9 mouse cellular contexts compared by ENCODE assay signal in genomic region chr7:141338576-141339131, GRCm38 (mm10). TPM values are rescaled to one million over a fixed set of nuclear protein-coding genes. Genes with fewer than 3 reads are reported as not detected.
DNase-seq lines count a peak whose midpoint lies in the region; ATAC-seq and TF ChIP-seq lines count a peak whose summit lies in the region.
"Had no signal": no experiment of that assay in that cellular context is flagged by ENCODE, and none has a peak within 500 bp of the region (broad histone marks: within the 10 kb centered on the region; RNA-seq: fewer than 3 reads in every experiment).

TSS of gene Eps8l2 (plus strand) at chr7:141338880.

- H3ac ChIP-seq in myocyte (ENCODE audit: control insufficient read depth, insufficient read length) = no peak within 1 kb of the TSS

- peak within 1 kb of the TSS; percentile 64 for H3K4me3 ChIP-seq in gastrocnemius, adult 2 months
- H3K4me3 ChIP-seq in embryonic facial prominence, embryonic 14.5 days (ENCODE audit: low read depth, low read length) = peak within 1 kb of the TSS; percentile 33
- H3K4me3 ChIP-seq in hindbrain, embryonic 16.5 days (ENCODE audit: low read length) = 0 out of 2 replicates have a peak within 1 kb of the TSS, but pooled peaks have one; percentile 6
- peak within 1 kb of the TSS; percentile 35 for H3K4me3 ChIP-seq in liver, embryonic 11.5 days (ENCODE audit: low read depth, low read length)
- H3K4me3 ChIP-seq in myocyte = no peak within 1 kb of the TSS

- 5% methylated on average over 18 of the region's 23 CpGs for WGBS in embryonic facial prominence, embryonic 14.5 days
- WGBS in hindbrain, embryonic 16.5 days = 3% methylated on average over 23 of the region's 23 CpGs
- 5% methylated on average over 23 of the region's 23 CpGs for WGBS in liver, embryonic 11.5 days

- peak; percentile 89 for ATAC-seq in embryonic facial prominence, embryonic 14.5 days (ENCODE audit: low read depth)
- ATAC-seq in hindbrain, embryonic 16.5 days = no peak
- peak; percentile 64 for ATAC-seq in liver, embryonic 11.5 days (replicated peaks; ENCODE audit: low FRiP score)

- intact Hi-C loops in gastrocnemius, adult 2 months (cut with DNase I) = no loop called here
- intact Hi-C loops in left cerebral cortex, postnatal 14 days (cut with DNase I) = no loop called here

- peaks cover 12% of the 10 kb centered on the region; the same call in 1 of the 2 replicates for H3K36me3 ChIP-seq in embryonic facial prominence, embryonic 14.5 days (ENCODE audit: control insufficient read depth, insufficient read depth, low read length)
- peaks cover 6% of the 10 kb centered on the region; the same call in 1 of the 2 replicates for H3K36me3 ChIP-seq in hindbrain, embryonic 16.5 days (ENCODE audit: control insufficient read depth, insufficient read depth, low read length)
- H3K36me3 ChIP-seq in liver, embryonic 11.5 days (ENCODE audit: control insufficient read depth, insufficient read depth, low read length) = no peaks in the 10 kb centered on the region; the same call in 1 of the 2 replicates
- H3K36me3 ChIP-seq in myocyte (ENCODE audit: control insufficient read depth, insufficient read depth) = no peaks in the 10 kb centered on the region

- no peaks in the 10 kb centered on the region for H3K9me3 ChIP-seq in embryonic facial prominence, embryonic 14.5 days (ENCODE audit: control insufficient read depth, low read length)
- H3K9me3 ChIP-seq in hindbrain, embryonic 16.5 days (ENCODE audit: control insufficient read depth, low read length) = no peaks in the 10 kb centered on the region
- no peaks in the 10 kb centered on the region for H3K9me3 ChIP-seq in liver, embryonic 11.5 days (ENCODE audit: control insufficient read depth, low read length)

- H3K27ac ChIP-seq in gastrocnemius, adult 2 months = peak within 1 kb of the TSS; percentile 74
- H3K27ac ChIP-seq in embryonic facial prominence, embryonic 14.5 days (replicated peaks; ENCODE audit: low read depth, low read length) = no peak within 1 kb of the TSS
- no peak within 1 kb of the TSS for H3K27ac ChIP-seq in hindbrain, embryonic 16.5 days (ENCODE audit: low read depth, low read length)
- peak within 1 kb of the TSS; percentile 30 for H3K27ac ChIP-seq in liver, embryonic 11.5 days (ENCODE audit: low read depth, low read length)

- H3K4me1 ChIP-seq in embryonic facial prominence, embryonic 14.5 days (ENCODE audit: control insufficient read depth, insufficient read depth, low read length) = peaks cover 6% of the 10 kb centered on the region; the same call in 1 of the 2 replicates
- peaks cover 3% of the 10 kb centered on the region; the same call in 1 of the 2 replicates for H3K4me1 ChIP-seq in hindbrain, embryonic 16.5 days (ENCODE audit: control insufficient read depth, insufficient read depth, low read depth, low read length)
- peaks cover 14% of the 10 kb centered on the region for H3K4me1 ChIP-seq in liver, embryonic 11.5 days (replicated peaks; ENCODE audit: control insufficient read depth, insufficient read depth, low read length)

- TF ChIP-seq POLR2A in myocyte (IDR thresholded peaks at IDR 0.05; ENCODE audit: insufficient read length, low read depth) = no peak

- H3K4me2 ChIP-seq in embryonic facial prominence, embryonic 14.5 days (ENCODE audit: low read depth, low read length) = peak within 1 kb of the TSS; percentile 52
- H3K4me2 ChIP-seq in hindbrain, embryonic 16.5 days (ENCODE audit: low read length) = peak within 1 kb of the TSS; percentile 39
- peak within 1 kb of the TSS; percentile 66 for H3K4me2 ChIP-seq in liver, embryonic 11.5 days
- H3K4me2 ChIP-seq in myocyte (ENCODE audit: low read depth) = peak within 1 kb of the TSS; percentile 6

- DNase-seq in gastrocnemius, adult 2 months = peak; percentile 56
- no peak for DNase-seq in gastrocnemius, postnatal 4 days (ENCODE audit: low spot score in 2 of 2)
- DNase-seq in embryonic facial prominence, embryonic 14.5 days (ENCODE audit: low spot score) = peak; percentile 70
- DNase-seq in liver, embryonic 11.5 days (ENCODE audit: low spot score) = peak; percentile 49
- peak; percentile 88 for DNase-seq in yolk sac, embryonic 10.5 days (ENCODE audit: low spot score)
- no peak for DNase-seq in left cerebral cortex, postnatal 14 days (ENCODE audit: low spot score in 2 of 2)

- peak; percentile 33; the same call in 1 of the 2 replicates for TF ChIP-seq CTCF in gastrocnemius, adult 2 months (IDR thresholded peaks at IDR 0.05)

- peak within 1 kb of the TSS; percentile 58 for H3K9ac ChIP-seq in embryonic facial prominence, embryonic 14.5 days (ENCODE audit: low read depth, low read length)
- H3K9ac ChIP-seq in hindbrain, embryonic 16.5 days (ENCODE audit: low read depth, low read length) = peak within 1 kb of the TSS; percentile 44; the same call in 1 of the 2 replicates
- H3K9ac ChIP-seq in liver, embryonic 11.5 days (ENCODE audit: low read depth, low read length) = peak within 1 kb of the TSS; percentile 56; the same call in 1 of the 2 replicates

- H3K27me3 ChIP-seq in embryonic facial prominence, embryonic 14.5 days (replicated peaks; ENCODE audit: control insufficient read depth, insufficient read depth, low read length) = no peaks in the 10 kb centered on the region; the same call in 1 of the 2 replicates
- H3K27me3 ChIP-seq in hindbrain, embryonic 16.5 days (replicated peaks; ENCODE audit: control insufficient read depth, insufficient read depth, low read length) = no peaks in the 10 kb centered on the region
- 0 out of 2 replicates have a peak, but pooled peaks cover 3% of the 10 kb centered on the region for H3K27me3 ChIP-seq in liver, embryonic 11.5 days (replicated peaks; ENCODE audit: control insufficient read depth, insufficient read depth, low read length)
- no peaks in the 10 kb centered on the region for H3K27me3 ChIP-seq in myocyte (ENCODE audit: control insufficient read depth, insufficient read depth, insufficient read length)

- no peaks in the 10 kb centered on the region for H3K79me2 ChIP-seq in myocyte (ENCODE audit: control insufficient read depth, insufficient read depth)

TF ChIP-seq in myocyte, 11 proteins besides CTCF, POLR2A, EP300 and RAD21:
- TF ChIP-seq REST (IDR thresholded peaks at IDR 0.05; ENCODE audit: insufficient read depth, insufficient read length) (no peak), MYOD1 (IDR thresholded peaks at IDR 0.05; ENCODE audit: control insufficient read depth in 1 of 3, insufficient read length in 2 of 3, low read depth in 2 of 3) (peak in 2 of 3 experiments; percentile 38 to 58), MYOG (IDR thresholded peaks at IDR 0.05; ENCODE audit: control insufficient read depth in 1 of 3, insufficient read depth in 1 of 3, insufficient read length in 2 of 3, low read depth in 2 of 3) (peak in 2 of 3 experiments; percentile 24 to 82)

RNA-seq across cellular contexts. Expression of gene Eps8l2, which starts in this region (rescaled TPM):
- 1 to 10 TPM; 2.6 to 3.1 TPM for total RNA-seq in gastrocnemius, adult 2 months (2021)
- 1 to 10 TPM; 2.4 to 2.5 TPM for total RNA-seq in gastrocnemius, postnatal 4 days (2021)
- polyA plus RNA-seq in embryonic facial prominence, embryonic 14.5 days (2014; fragmentation: Nextera tagmentation; extraction: Ambion mirVana) = 12.0 and 13.6 TPM in 2 replicates
- polyA plus RNA-seq in hindbrain, embryonic 16.5 days (2015; fragmentation: Nextera tagmentation; extraction: Ambion mirVana) = 2.5 and 3.1 TPM in 2 replicates
- polyA plus RNA-seq in liver, embryonic 11.5 days (2014; fragmentation: Nextera tagmentation; extraction: Ambion mirVana) = 5.4 and 7.7 TPM in 2 replicates
- 0.44 TPM for polyA plus RNA-seq in myocyte (2012; fragmentation: generic; extraction: Trizol)
- total RNA-seq in left cerebral cortex, postnatal 14 days (2021) = 1 to 10 TPM; 1.3 to 1.8 TPM
- total RNA-seq: MEL had no signal

Comparison
In these comparisons a context has a peak if more than half of its experiments do, and no peak if none do; other contexts are left out.
1. DNase-seq: peak in gastrocnemius, adult 2 months (single experiment), embryonic facial prominence, embryonic 14.5 days (single experiment), liver, embryonic 11.5 days (single experiment) and yolk sac, embryonic 10.5 days (single experiment); none in gastrocnemius, postnatal 4 days (0 of 2) and left cerebral cortex, postnatal 14 days (0 of 2).
2. H3K27ac ChIP-seq: peak in gastrocnemius, adult 2 months (single experiment) and liver, embryonic 11.5 days (single experiment); none in embryonic facial prominence, embryonic 14.5 days (single experiment) and hindbrain, embryonic 16.5 days (single experiment).
3. H3K4me2 ChIP-seq: peak in every context shown above with its lines; median percentile 66 in liver, embryonic 11.5 days; 52 in embryonic facial prominence, embryonic 14.5 days; 39 in hindbrain, embryonic 16.5 days; 6 in myocyte.
4. Peak in every context shown above with its lines, with median percentiles within 50 percentile points of each other: H3K9ac ChIP-seq.